Mouse (Mus musculus): ENCODE results near the gene C87414. TPM values are rescaled to one million over a fixed set of nuclear protein-coding genes. Genes with fewer than 3 reads are reported as not detected.
"Not testable (repeated sequence)": the region's sequence is repeated elsewhere in the genome, so short reads cannot be mapped to it uniquely, and the experiment has no call there.

C87414 gene
- polyA plus RNA-seq (2015; fragmentation: Nextera tagmentation; extraction: Ambion mirVana): not detected in 2 replicates

- DNase-seq (ENCODE audit: low spot score); H3K36me3 ChIP-seq (ENCODE audit: insufficient read depth, low read length); ATAC-seq (replicated peaks; ENCODE audit: low FRiP score, low read depth); H3K4me2 ChIP-seq (ENCODE audit: low read length); H3K9ac ChIP-seq (ENCODE audit: low read depth, low read length); H3K4me1 ChIP-seq (replicated peaks; ENCODE audit: insufficient read depth, low read length); H3K27ac ChIP-seq; H3K9me3 ChIP-seq (replicated peaks; ENCODE audit: low read length); H3K4me3 ChIP-seq (replicated peaks; ENCODE audit: low read depth, low read length); H3K27me3 ChIP-seq (ENCODE audit: insufficient read depth, low read length): not testable (repeated sequence)
- WGBS: no CpG with 5 or more reads among the region's 3 CpGs
Observed at GRCm38 (mm10) chr5:93671451-93671850, at the start of gene C87414. Gene C87414 (minus strand): TSS chr5:93671551.

DNA sequence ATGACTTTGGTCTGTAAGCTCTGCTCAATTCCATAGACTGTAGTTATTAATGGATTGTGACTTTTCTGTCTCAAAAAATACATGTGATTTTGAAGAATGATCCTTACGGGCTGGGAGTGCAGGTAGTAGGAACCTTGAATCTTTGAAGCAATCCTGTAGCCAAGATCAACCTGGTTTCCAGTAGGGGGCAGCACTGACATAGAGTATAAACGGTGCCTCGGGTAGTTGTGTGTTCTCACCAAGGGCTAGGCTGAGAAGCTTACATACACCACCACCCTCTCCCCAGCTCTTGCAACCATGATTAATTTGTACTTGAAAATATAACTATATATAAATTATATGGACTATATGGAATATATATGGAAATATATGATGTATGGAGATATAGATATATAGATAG is 13.3 kb upstream of the C87414 start:
- not testable (repeated sequence) for DNase-seq (ENCODE audit: low spot score); H3K9me3 ChIP-seq (replicated peaks; ENCODE audit: low read length); H3K4me2 ChIP-seq (ENCODE audit: low read length); H3K4me1 ChIP-seq (replicated peaks; ENCODE audit: insufficient read depth, low read length); H3K36me3 ChIP-seq (ENCODE audit: insufficient read depth, low read length); H3K27me3 ChIP-seq (ENCODE audit: insufficient read depth, low read length); ATAC-seq (replicated peaks; ENCODE audit: low FRiP score, low read depth); H3K27ac ChIP-seq; H3K9ac ChIP-seq (ENCODE audit: low read depth, low read length); H3K4me3 ChIP-seq (replicated peaks; ENCODE audit: low read depth, low read length)
- 84% methylated on average over 3 of the region's 3 CpGs for WGBS

Other genes with a start within 250 kb of the C87414 start
- gene Gm16427, start 131.4 kb downstream of the C87414 start, polyA plus RNA-seq (2015; fragmentation: Nextera tagmentation; extraction: Ambion mirVana): not detected in 2 replicates
- not detected in 2 replicates for gene Gm7792, start 172.2 kb upstream of the C87414 start, polyA plus RNA-seq (2015; fragmentation: Nextera tagmentation; extraction: Ambion mirVana)

Measured in kidney, postnatal 0 days (tissue).